Mouse (Mus musculus): ENCODE data around the gene Hoxb5. TPM values are rescaled to one million over a fixed set of nuclear protein-coding genes. Genes with fewer than 3 reads are reported as not detected.

Hoxb5 gene
- polyA plus RNA-seq, 1 experiment from 2014 or later: 7.5 TPM

DNA sequence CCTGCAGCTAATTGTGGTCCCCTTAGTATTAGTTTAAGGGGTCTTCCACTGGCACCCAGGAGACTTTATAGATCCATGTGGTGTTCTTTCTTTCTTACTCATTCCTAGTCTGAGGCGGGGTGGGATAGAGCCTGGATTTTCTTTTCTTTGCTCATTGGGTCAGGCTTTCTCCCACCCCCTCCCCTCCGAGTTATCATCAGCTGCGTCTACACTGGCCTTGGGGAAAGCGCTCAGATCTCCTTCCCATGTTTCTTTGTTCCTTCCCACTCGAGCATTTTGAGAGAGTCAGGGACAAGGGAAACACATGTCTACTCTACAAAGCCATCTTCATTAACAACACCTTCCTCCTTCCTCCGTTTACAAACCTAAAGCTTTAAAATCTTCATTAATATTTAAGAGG, 33.9 kb downstream of the Hoxb5 start:
- H3K36me3 ChIP-seq (ENCODE audit: control insufficient read depth, insufficient read depth, low read length): no peaks in the 10 kb centered on the region
- H3K9ac ChIP-seq (ENCODE audit: low read length): peak overlapping the region; percentile 23; the same call in 1 of the 2 replicates
- no peaks in the 10 kb centered on the region for H3K27me3 ChIP-seq (ENCODE audit: control insufficient read depth, insufficient read depth, low read length)
- WGBS: 30% methylated on average over 6 of the region's 6 CpGs
- H3K4me2 ChIP-seq (replicated peaks; ENCODE audit: low read depth): 0 out of 2 replicates have a peak overlapping the region, but pooled peaks have one; percentile 2
- TF ChIP-seq CTCF (IDR thresholded peaks at IDR 0.05; ENCODE audit: low read depth) (no peak), EP300 (optimal IDR thresholded peaks at IDR 0.05) (no peak)
- peaks cover 14% of the 10 kb centered on the region for H3K4me1 ChIP-seq (replicated peaks; ENCODE audit: control insufficient read depth, insufficient read depth)
- ATAC-seq (ENCODE audit: low FRiP score, low TSS enrichment) (no peak), DNase-seq (ENCODE audit: low spot score) (no peak)
- no peaks in the 10 kb centered on the region for H3K9me3 ChIP-seq (ENCODE audit: control insufficient read depth, low read length)
- H3K27ac ChIP-seq (replicated peaks): peak overlapping the region; percentile 53
- H3K4me3 ChIP-seq (ENCODE audit: low read depth, low read length): no peak overlapping the region

- Histone ChIP-seq H3K9me3 (ENCODE audit: control insufficient read depth, low read length) (no peaks in the 10 kb centered on the region), H3K9ac (ENCODE audit: low read length) (0 out of 2 replicates have a peak overlapping the region, but pooled peaks have one; percentile 18), H3K4me1 (replicated peaks; ENCODE audit: control insufficient read depth, insufficient read depth) (peaks cover 16% of the 10 kb centered on the region), H3K4me2 (replicated peaks; ENCODE audit: low read depth) (peak overlapping the region; percentile 71), H3K27ac (replicated peaks) (peak overlapping the region; percentile 94), H3K36me3 (ENCODE audit: control insufficient read depth, insufficient read depth, low read length) (no peaks in the 10 kb centered on the region), H3K4me3 (ENCODE audit: low read depth, low read length) (0 out of 2 replicates have a peak overlapping the region, but pooled peaks have one; percentile 4), H3K27me3 (ENCODE audit: control insufficient read depth, insufficient read depth, low read length) (0 out of 2 replicates have a peak, but pooled peaks cover 2% of the 10 kb centered on the region)
- ATAC-seq (ENCODE audit: low FRiP score, low TSS enrichment) (no peak), DNase-seq (ENCODE audit: low spot score) (no peak)
- no peak for TF ChIP-seq EP300 (optimal IDR thresholded peaks at IDR 0.05)
- TF ChIP-seq CTCF (IDR thresholded peaks at IDR 0.05; ENCODE audit: low read depth): no peak
- 34% methylated on average over 7 of the region's 7 CpGs for WGBS
Observed at GRCm38 (mm10) chr11:96338957-96339855, 36.1 kb downstream of the Hoxb5 start.

GRCm38 (mm10) chr11:96340698-96341365, 37.7 kb downstream of the Hoxb5 start:
- Histone ChIP-seq H3K36me3 (ENCODE audit: control insufficient read depth, insufficient read depth, low read length) (no peaks in the 10 kb centered on the region), H3K4me2 (replicated peaks; ENCODE audit: low read depth) (peak overlapping the region; percentile 71), H3K27me3 (ENCODE audit: control insufficient read depth, insufficient read depth, low read length) (peaks cover 4% of the 10 kb centered on the region; the same call in 1 of the 2 replicates), H3K4me1 (replicated peaks; ENCODE audit: control insufficient read depth, insufficient read depth) (peaks cover 13% of the 10 kb centered on the region), H3K27ac (replicated peaks) (peak overlapping the region; percentile 94), H3K9me3 (ENCODE audit: control insufficient read depth, low read length) (no peaks in the 10 kb centered on the region), H3K9ac (ENCODE audit: low read length) (peak overlapping the region; percentile 74), H3K4me3 (ENCODE audit: low read depth, low read length) (peak overlapping the region; percentile 45)
- DNase-seq (ENCODE audit: low spot score) (peak; percentile 30), ATAC-seq (ENCODE audit: low FRiP score, low TSS enrichment) (peak; percentile 58; the same call in 1 of the 2 replicates)
- 2% methylated on average over 27 of the region's 36 CpGs for WGBS
- no peak for TF ChIP-seq EP300 (optimal IDR thresholded peaks at IDR 0.05)
- TF ChIP-seq CTCF (IDR thresholded peaks at IDR 0.05; ENCODE audit: low read depth): no peak

DNA sequence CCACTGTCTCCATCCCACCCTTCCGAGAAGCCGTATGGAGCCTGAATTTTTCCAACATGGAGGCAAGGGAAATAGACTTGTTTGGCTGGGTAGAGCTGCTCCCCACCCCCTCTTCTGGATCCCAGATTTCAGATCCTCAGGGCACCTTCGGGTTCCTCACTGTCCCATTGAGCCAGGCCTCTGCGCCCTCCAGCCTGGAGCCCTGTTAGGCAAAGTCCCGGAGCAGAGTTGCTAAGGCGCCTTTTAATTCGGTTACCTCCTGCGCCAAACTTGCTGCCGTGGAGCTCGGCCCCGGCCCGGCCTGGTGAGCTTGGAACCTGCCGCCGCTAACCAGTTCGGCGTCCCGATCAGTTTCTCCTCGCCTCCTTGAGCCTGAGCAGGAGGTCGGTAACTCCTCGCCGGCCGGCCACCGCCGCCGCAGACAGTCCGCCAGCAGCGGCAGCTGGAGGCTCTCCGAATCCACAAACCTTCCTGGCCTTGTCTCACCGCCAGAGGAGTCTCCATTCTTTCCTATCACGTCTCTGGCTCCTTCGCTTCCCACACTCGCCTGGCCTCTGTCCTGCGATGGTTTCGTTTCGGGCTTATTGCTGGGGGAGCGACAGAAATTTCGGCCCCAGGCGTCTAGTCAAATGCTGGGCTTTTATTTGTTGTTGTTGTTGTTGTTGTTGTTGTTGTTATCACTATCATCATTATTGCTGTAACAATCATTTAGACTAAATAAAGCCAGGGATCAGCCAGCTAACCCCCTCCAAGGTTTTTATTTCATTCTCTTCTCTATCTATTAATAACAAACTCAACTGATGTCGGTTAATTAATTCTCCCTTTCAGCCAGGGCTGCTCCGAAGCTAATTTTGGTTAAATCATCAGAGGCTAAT, 38.8 kb downstream of the Hoxb5 start:
- no peak for ATAC-seq (ENCODE audit: low FRiP score, low TSS enrichment)
- Histone ChIP-seq H3K4me1 (replicated peaks; ENCODE audit: control insufficient read depth, insufficient read depth) (peaks cover 10% of the 10 kb centered on the region), H3K36me3 (ENCODE audit: control insufficient read depth, insufficient read depth, low read length) (no peaks in the 10 kb centered on the region; the same call in 1 of the 2 replicates), H3K27me3 (ENCODE audit: control insufficient read depth, insufficient read depth, low read length) (peaks cover 4% of the 10 kb centered on the region; the same call in 1 of the 2 replicates), H3K4me2 (replicated peaks; ENCODE audit: low read depth) (peak overlapping the region; percentile 71), H3K9ac (ENCODE audit: low read length) (peak overlapping the region; percentile 82), H3K9me3 (ENCODE audit: control insufficient read depth, low read length) (no peaks in the 10 kb centered on the region), H3K4me3 (ENCODE audit: low read depth, low read length) (peak overlapping the region; percentile 48), H3K27ac (replicated peaks) (peak overlapping the region; percentile 94)
- peak; percentile 53 for DNase-seq (ENCODE audit: low spot score)
- WGBS: 2% methylated on average over 40 of the region's 40 CpGs
- no peak for TF ChIP-seq EP300 (optimal IDR thresholded peaks at IDR 0.05)
- TF ChIP-seq CTCF (IDR thresholded peaks at IDR 0.05; ENCODE audit: low read depth): peak; percentile 33

GRCm38 (mm10) chr11:96342576-96342930, 39.4 kb downstream of the Hoxb5 start:
- Histone ChIP-seq H3K27me3 (ENCODE audit: control insufficient read depth, insufficient read depth, low read length) (peaks cover 4% of the 10 kb centered on the region; the same call in 1 of the 2 replicates), H3K27ac (replicated peaks) (peak overlapping the region; percentile 94), H3K4me3 (ENCODE audit: low read depth, low read length) (peak overlapping the region; percentile 48), H3K36me3 (ENCODE audit: control insufficient read depth, insufficient read depth, low read length) (no peaks in the 10 kb centered on the region; the same call in 1 of the 2 replicates), H3K4me1 (replicated peaks; ENCODE audit: control insufficient read depth, insufficient read depth) (peaks cover 10% of the 10 kb centered on the region), H3K4me2 (replicated peaks; ENCODE audit: low read depth) (peak overlapping the region; percentile 71), H3K9ac (ENCODE audit: low read length) (peak overlapping the region; percentile 82), H3K9me3 (ENCODE audit: control insufficient read depth, low read length) (no peaks in the 10 kb centered on the region)
- 12% methylated on average over 4 of the region's 4 CpGs for WGBS
- ATAC-seq (ENCODE audit: low FRiP score, low TSS enrichment): no peak
- TF ChIP-seq CTCF (IDR thresholded peaks at IDR 0.05; ENCODE audit: low read depth): no peak
- TF ChIP-seq EP300 (optimal IDR thresholded peaks at IDR 0.05): no peak
- DNase-seq (ENCODE audit: low spot score): no peak

Data from stomach, postnatal 0 days (tissue).